Mouse (Mus musculus): ENCODE measurements around the gene Naxe. TPM values are rescaled to one million over a fixed set of nuclear protein-coding genes. Genes with fewer than 3 reads are reported as not detected.

Naxe gene
- polyA plus RNA-seq, 1 experiment from 2014 or later: 171 TPM

- H3K4me1 ChIP-seq (ENCODE audit: control insufficient read depth, insufficient read depth, low read length): peaks cover 7% of the 10 kb centered on the region; the same call in 1 of the 2 replicates
- DNase-seq (ENCODE audit: low spot score) (no peak), ATAC-seq (ENCODE audit: insufficient number of reproducible peaks, low FRiP score, low TSS enrichment, low read depth) (no peak)
- no peak within 1 kb of the TSS for H3K27ac ChIP-seq (replicated peaks; ENCODE audit: low read depth, low read length)
- H3K9ac ChIP-seq (ENCODE audit: low read length): no peak within 1 kb of the TSS
- H3K36me3 ChIP-seq (ENCODE audit: control insufficient read depth, insufficient read depth, low read length): no peaks in the 10 kb centered on the region
- H3K9me3 ChIP-seq (ENCODE audit: control insufficient read depth, low read length): no peaks in the 10 kb centered on the region; the same call in 1 of the 2 replicates
- H3K27me3 ChIP-seq (ENCODE audit: control insufficient read depth, insufficient read depth, low read length): no peaks in the 10 kb centered on the region
- no peak within 1 kb of the TSS for H3K4me3 ChIP-seq (ENCODE audit: low read depth, low read length)
- H3K4me2 ChIP-seq (ENCODE audit: low read depth, severe bottlenecking): no peak within 1 kb of the TSS
- 66% methylated on average over 4 of the region's 4 CpGs for WGBS
Observed at GRCm38 (mm10) chr3:88078204-88078603, 19.9 kb upstream of the Naxe start, which contains the start of gene Ttc24. Gene Ttc24, minus strand, starts transcription at chr3:88078304.

DNA sequence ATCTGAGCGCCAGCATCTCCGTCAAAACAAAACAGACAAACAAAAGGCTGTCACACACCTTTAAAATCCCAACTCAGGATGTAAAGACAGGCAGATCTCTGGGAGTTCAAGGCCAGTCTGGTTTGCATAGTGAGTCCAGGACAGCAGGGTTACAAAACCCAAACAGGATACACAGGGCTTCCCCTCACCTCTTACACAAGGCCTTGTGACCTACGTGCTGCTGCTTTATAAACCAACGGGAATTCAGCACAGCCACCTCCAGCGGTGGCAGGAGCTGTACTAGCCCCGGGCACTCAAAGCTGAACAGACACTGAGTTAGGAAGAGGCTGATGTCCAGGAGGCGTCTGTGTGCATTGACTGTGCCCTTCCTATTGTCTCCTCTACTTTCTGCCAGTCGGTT, 19.1 kb upstream of the Naxe start:
- H3K27ac ChIP-seq (replicated peaks; ENCODE audit: low read depth, low read length): no peak overlapping the region
- no peak overlapping the region for H3K4me3 ChIP-seq (ENCODE audit: low read depth, low read length)
- H3K9ac ChIP-seq (ENCODE audit: low read length): no peak overlapping the region
- H3K27me3 ChIP-seq (ENCODE audit: control insufficient read depth, insufficient read depth, low read length): no peaks in the 10 kb centered on the region
- no peak overlapping the region for H3K4me2 ChIP-seq (ENCODE audit: low read depth, severe bottlenecking)
- no peak for ATAC-seq (ENCODE audit: insufficient number of reproducible peaks, low FRiP score, low TSS enrichment, low read depth)
- peaks cover 3% of the 10 kb centered on the region; the same call in 1 of the 2 replicates for H3K4me1 ChIP-seq (ENCODE audit: control insufficient read depth, insufficient read depth, low read length)
- no peak for DNase-seq (ENCODE audit: low spot score)
- WGBS: 50% methylated on average over 8 of the region's 8 CpGs
- no peaks in the 10 kb centered on the region for H3K36me3 ChIP-seq (ENCODE audit: control insufficient read depth, insufficient read depth, low read length)
- no peaks in the 10 kb centered on the region; the same call in 1 of the 2 replicates for H3K9me3 ChIP-seq (ENCODE audit: control insufficient read depth, low read length)

GRCm38 (mm10) chr3:88074766-88075165, 16.5 kb upstream of the Naxe start:
- H3K4me1 ChIP-seq (ENCODE audit: control insufficient read depth, insufficient read depth, low read length): no peaks in the 10 kb centered on the region
- no peak for ATAC-seq (ENCODE audit: insufficient number of reproducible peaks, low FRiP score, low TSS enrichment, low read depth)
- H3K9ac ChIP-seq (ENCODE audit: low read length): no peak overlapping the region
- WGBS: 73% methylated on average over 8 of the region's 8 CpGs
- no peak for DNase-seq (ENCODE audit: low spot score)
- no peak overlapping the region for H3K4me3 ChIP-seq (ENCODE audit: low read depth, low read length)
- no peaks in the 10 kb centered on the region; the same call in 1 of the 2 replicates for H3K9me3 ChIP-seq (ENCODE audit: control insufficient read depth, low read length)
- H3K36me3 ChIP-seq (ENCODE audit: control insufficient read depth, insufficient read depth, low read length): no peaks in the 10 kb centered on the region
- no peaks in the 10 kb centered on the region for H3K27me3 ChIP-seq (ENCODE audit: control insufficient read depth, insufficient read depth, low read length)
- no peak overlapping the region for H3K27ac ChIP-seq (replicated peaks; ENCODE audit: low read depth, low read length)
- no peak overlapping the region for H3K4me2 ChIP-seq (ENCODE audit: low read depth, severe bottlenecking)

DNA sequence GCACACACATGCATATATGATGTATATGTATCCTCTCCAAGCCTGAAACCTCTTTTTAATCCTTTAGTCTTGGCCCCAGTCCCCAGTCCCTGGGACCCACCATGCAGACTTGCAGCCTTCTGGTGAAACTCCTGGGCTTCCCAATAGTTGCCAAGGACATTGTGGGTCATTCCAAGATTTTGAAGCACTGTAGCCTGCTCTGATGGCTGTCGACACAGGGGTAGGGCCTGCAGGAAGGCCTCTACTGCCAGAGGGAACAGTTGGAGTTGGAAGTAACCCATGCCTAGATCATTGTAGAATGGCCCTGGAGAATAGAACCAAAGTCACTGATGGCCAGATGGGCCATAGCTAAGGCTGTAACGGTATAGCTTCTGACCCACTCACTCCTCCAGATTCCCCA, 16.1 kb upstream of the Naxe start:
- Histone ChIP-seq H3K27ac (replicated peaks; ENCODE audit: low read depth, low read length) (no peak overlapping the region), H3K27me3 (ENCODE audit: control insufficient read depth, insufficient read depth, low read length) (no peaks in the 10 kb centered on the region), H3K9me3 (ENCODE audit: control insufficient read depth, low read length) (no peaks in the 10 kb centered on the region; the same call in 1 of the 2 replicates), H3K9ac (ENCODE audit: low read length) (no peak overlapping the region), H3K4me1 (ENCODE audit: control insufficient read depth, insufficient read depth, low read length) (no peaks in the 10 kb centered on the region), H3K4me3 (ENCODE audit: low read depth, low read length) (no peak overlapping the region), H3K4me2 (ENCODE audit: low read depth, severe bottlenecking) (no peak overlapping the region), H3K36me3 (ENCODE audit: control insufficient read depth, insufficient read depth, low read length) (no peaks in the 10 kb centered on the region)
- no peak for DNase-seq (ENCODE audit: low spot score)
- WGBS: 67% methylated on average over 2 of the region's 2 CpGs
- no peak for ATAC-seq (ENCODE audit: insufficient number of reproducible peaks, low FRiP score, low TSS enrichment, low read depth)

- Histone ChIP-seq H3K9me3 (ENCODE audit: control insufficient read depth, low read length) (no peaks in the 10 kb centered on the region; the same call in 1 of the 2 replicates), H3K4me1 (ENCODE audit: control insufficient read depth, insufficient read depth, low read length) (no peaks in the 10 kb centered on the region), H3K9ac (ENCODE audit: low read length) (no peak overlapping the region), H3K27me3 (ENCODE audit: control insufficient read depth, insufficient read depth, low read length) (no peaks in the 10 kb centered on the region), H3K4me3 (ENCODE audit: low read depth, low read length) (no peak overlapping the region), H3K27ac (replicated peaks; ENCODE audit: low read depth, low read length) (no peak overlapping the region), H3K4me2 (ENCODE audit: low read depth, severe bottlenecking) (no peak overlapping the region), H3K36me3 (ENCODE audit: control insufficient read depth, insufficient read depth, low read length) (no peaks in the 10 kb centered on the region)
- ATAC-seq (ENCODE audit: insufficient number of reproducible peaks, low FRiP score, low TSS enrichment, low read depth) (no peak), DNase-seq (ENCODE audit: low spot score) (no peak)
- 73% methylated on average over 2 of the region's 2 CpGs for WGBS
Observed at GRCm38 (mm10) chr3:88073631-88074030, 15.3 kb upstream of the Naxe start.

DNA sequence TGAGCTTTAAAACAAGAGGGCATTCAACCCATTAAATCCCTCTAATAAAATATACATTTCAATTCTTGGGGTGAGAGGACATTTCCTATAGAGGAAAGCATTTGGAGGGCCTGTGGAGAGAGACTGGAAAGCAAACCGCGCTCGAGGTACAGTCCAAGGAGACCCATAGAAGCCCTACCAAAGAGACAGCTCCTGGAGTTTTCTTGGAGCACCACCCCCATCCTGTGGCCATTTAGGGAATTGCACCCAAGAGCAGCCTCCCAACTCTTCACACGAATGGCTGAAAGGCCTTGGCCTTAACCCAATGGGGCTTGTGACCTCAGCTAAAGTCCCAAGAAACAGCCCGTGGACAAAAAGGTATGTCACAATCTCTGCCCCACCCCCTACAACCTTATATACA, 13.5 kb upstream of the Naxe start:
- WGBS: 5% methylated on average over 5 of the region's 5 CpGs
- Histone ChIP-seq H3K27ac (replicated peaks; ENCODE audit: low read depth, low read length) (no peak overlapping the region), H3K4me3 (ENCODE audit: low read depth, low read length) (no peak overlapping the region), H3K9ac (ENCODE audit: low read length) (no peak overlapping the region), H3K4me1 (ENCODE audit: control insufficient read depth, insufficient read depth, low read length) (no peaks in the 10 kb centered on the region), H3K4me2 (ENCODE audit: low read depth, severe bottlenecking) (no peak overlapping the region), H3K9me3 (ENCODE audit: control insufficient read depth, low read length) (no peaks in the 10 kb centered on the region; the same call in 1 of the 2 replicates), H3K36me3 (ENCODE audit: control insufficient read depth, insufficient read depth, low read length) (no peaks in the 10 kb centered on the region), H3K27me3 (ENCODE audit: control insufficient read depth, insufficient read depth, low read length) (no peaks in the 10 kb centered on the region)
- DNase-seq (ENCODE audit: low spot score): peak; percentile 93
- ATAC-seq (ENCODE audit: insufficient number of reproducible peaks, low FRiP score, low TSS enrichment, low read depth): no peak

DNA sequence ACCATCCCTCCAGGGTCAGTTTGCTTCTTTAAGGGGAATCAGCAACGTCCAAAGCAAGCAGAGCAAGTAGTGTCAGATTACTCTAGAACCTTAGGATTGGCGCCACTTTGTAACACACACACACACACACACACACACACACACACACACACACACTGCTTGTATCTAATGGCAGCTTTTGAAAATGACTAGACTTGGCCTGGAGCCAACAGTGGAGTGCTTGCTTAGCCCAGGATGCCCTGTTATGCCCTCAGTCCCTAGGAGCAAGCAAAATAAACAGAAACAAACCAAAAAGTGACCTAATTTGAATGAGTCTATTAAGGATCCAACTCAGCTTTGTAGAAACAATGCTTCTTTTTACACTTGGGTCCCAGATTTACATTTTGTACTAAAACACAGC, 10.1 kb upstream of the Naxe start:
- Histone ChIP-seq H3K9ac (ENCODE audit: low read length) (no peak overlapping the region), H3K4me3 (ENCODE audit: low read depth, low read length) (no peak overlapping the region), H3K27ac (replicated peaks; ENCODE audit: low read depth, low read length) (no peak overlapping the region), H3K4me1 (ENCODE audit: control insufficient read depth, insufficient read depth, low read length) (no peaks in the 10 kb centered on the region), H3K9me3 (ENCODE audit: control insufficient read depth, low read length) (no peaks in the 10 kb centered on the region), H3K36me3 (ENCODE audit: control insufficient read depth, insufficient read depth, low read length) (no peaks in the 10 kb centered on the region), H3K4me2 (ENCODE audit: low read depth, severe bottlenecking) (no peak overlapping the region), H3K27me3 (ENCODE audit: control insufficient read depth, insufficient read depth, low read length) (no peaks in the 10 kb centered on the region)
- DNase-seq (ENCODE audit: low spot score) (no peak), ATAC-seq (ENCODE audit: insufficient number of reproducible peaks, low FRiP score, low TSS enrichment, low read depth) (no peak)
- WGBS: 34% methylated on average over 2 of the region's 2 CpGs

DNA sequence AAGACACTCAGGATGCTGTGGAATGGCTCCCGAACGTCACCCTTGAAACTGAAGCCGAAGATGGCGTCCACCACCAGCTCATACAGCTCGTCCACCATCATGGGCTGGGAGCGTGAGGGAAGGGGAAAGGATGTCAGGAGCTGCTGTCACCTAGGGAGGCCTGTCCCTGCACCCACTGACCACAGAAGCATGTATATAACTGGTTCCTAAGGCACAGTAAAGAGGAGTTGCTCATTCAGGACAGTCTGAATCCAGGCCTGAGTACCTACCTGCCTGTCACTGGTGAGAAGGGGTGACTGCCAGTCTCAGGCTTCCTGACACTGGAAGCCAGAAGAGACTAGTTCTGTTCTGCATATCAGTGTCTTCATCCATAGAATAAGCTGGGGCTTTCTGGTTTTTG, 1.3 kb downstream of the Naxe start:
- no peak overlapping the region for H3K27ac ChIP-seq (replicated peaks; ENCODE audit: low read depth, low read length)
- peaks cover 8% of the 10 kb centered on the region for H3K4me1 ChIP-seq (ENCODE audit: control insufficient read depth, insufficient read depth, low read length)
- H3K9me3 ChIP-seq (ENCODE audit: control insufficient read depth, low read length): no peaks in the 10 kb centered on the region
- no peak overlapping the region for H3K9ac ChIP-seq (ENCODE audit: low read length)
- WGBS: 88% methylated on average over 6 of the region's 6 CpGs
- no peak overlapping the region; the same call in 1 of the 2 replicates for H3K4me3 ChIP-seq (ENCODE audit: low read depth, low read length)
- peak overlapping the region; percentile 81; the same call in 1 of the 2 replicates for H3K4me2 ChIP-seq (ENCODE audit: low read depth, severe bottlenecking)
- H3K36me3 ChIP-seq (ENCODE audit: control insufficient read depth, insufficient read depth, low read length): peaks cover 15% of the 10 kb centered on the region; the same call in 1 of the 2 replicates
- no peaks in the 10 kb centered on the region for H3K27me3 ChIP-seq (ENCODE audit: control insufficient read depth, insufficient read depth, low read length)
- ATAC-seq (ENCODE audit: insufficient number of reproducible peaks, low FRiP score, low TSS enrichment, low read depth): no peak
- DNase-seq (ENCODE audit: low spot score): no peak

DNA sequence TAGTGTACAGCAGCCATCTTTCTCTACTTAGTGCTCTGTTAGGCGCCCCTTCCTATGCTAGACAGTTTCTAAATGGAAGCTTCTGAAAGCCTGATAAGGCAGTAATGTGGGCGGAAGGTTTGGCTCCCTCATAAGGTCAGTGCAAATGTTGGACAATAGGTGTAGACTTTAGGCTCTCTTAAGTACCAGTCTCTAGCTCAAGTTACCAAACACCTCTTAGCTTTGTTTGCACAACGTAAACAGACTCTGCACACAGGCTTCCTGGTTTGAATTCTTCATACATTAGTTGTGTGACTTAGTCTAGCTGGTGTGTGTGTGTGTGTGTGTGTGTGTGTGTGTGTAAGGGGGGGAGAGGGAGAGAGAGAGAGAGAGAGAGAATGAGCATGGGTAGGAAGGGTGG, 8.8 kb downstream of the Naxe start:
- Histone ChIP-seq H3K4me3 (ENCODE audit: low read depth, low read length) (no peak overlapping the region), H3K36me3 (ENCODE audit: control insufficient read depth, insufficient read depth, low read length) (peaks cover 13% of the 10 kb centered on the region; the same call in 1 of the 2 replicates), H3K9me3 (ENCODE audit: control insufficient read depth, low read length) (no peaks in the 10 kb centered on the region), H3K27ac (replicated peaks; ENCODE audit: low read depth, low read length) (no peak overlapping the region), H3K27me3 (ENCODE audit: control insufficient read depth, insufficient read depth, low read length) (no peaks in the 10 kb centered on the region), H3K4me2 (ENCODE audit: low read depth, severe bottlenecking) (no peak overlapping the region), H3K9ac (ENCODE audit: low read length) (no peak overlapping the region), H3K4me1 (ENCODE audit: control insufficient read depth, insufficient read depth, low read length) (no peaks in the 10 kb centered on the region)
- no peak for ATAC-seq (ENCODE audit: insufficient number of reproducible peaks, low FRiP score, low TSS enrichment, low read depth)
- WGBS: 89% methylated on average over 3 of the region's 3 CpGs
- DNase-seq (ENCODE audit: low spot score): no peak

All from limb, embryonic 11.5 days (tissue).